Mouse (Mus musculus) ES-Bruce4 (cell line): ENCODE measurements at regions not wholly inside any gene's neighbourhood (a gene's known extent, or its start where the extent isn't known, plus 50 kb on each side); places are given as distances from the start of the nearest gene placed in this dataset.

Source experiments
- H3K27ac ChIP-seq: 2 replicates; pipeline ENCODE4 v1.5.1; 2012; ENCODE audit warnings: low read length, inconsistent platforms; ENCODE audit not compliant: insufficient read depth
- H3K27me3 ChIP-seq: 2 replicates; pipeline ENCODE4 v1.6.1; 2012; ENCODE audit warnings: mild to moderate bottlenecking, low read length, inconsistent platforms; ENCODE audit not compliant: control insufficient read depth, poor library complexity, insufficient read depth, severe bottlenecking
- H3K36me3 ChIP-seq: 2 replicates; pipeline ENCODE4 v1.6.1; 2012; ENCODE audit warnings: inconsistent platforms, mild to moderate bottlenecking, low read length, moderate library complexity; ENCODE audit not compliant: control insufficient read depth, poor library complexity, insufficient read depth, severe bottlenecking
- H3K4me1 ChIP-seq: one replicate; pipeline ENCODE4 v1.8.1; 2011; ENCODE audit warnings: low read length; ENCODE audit not compliant: control insufficient read depth, insufficient read depth
- H3K4me3 ChIP-seq: 2 replicates; pipeline ENCODE4 v1.5.1; 2011; ENCODE audit warnings: low read depth, mild to moderate bottlenecking, low read length
- H3K9ac ChIP-seq: 2 replicates; pipeline ENCODE4 v1.6.1; 2012; ENCODE audit warnings: low read depth, mild to moderate bottlenecking, inconsistent platforms; ENCODE audit not compliant: poor library complexity, severe bottlenecking
- H3K9me3 ChIP-seq: replicated peaks from 2 replicates; pipeline ENCODE4 v1.6.1; 2012; ENCODE audit warnings: mild to moderate bottlenecking, low read length, inconsistent platforms; ENCODE audit not compliant: control insufficient read depth, poor library complexity, insufficient read depth, severe bottlenecking
- CTCF ChIP-seq: IDR thresholded peaks from one replicate; pipeline ENCODE4 v1.8.1; 2011; ENCODE audit warnings: low read depth, low read length
- EP300 ChIP-seq: IDR thresholded peaks from 2 replicates; pipeline ENCODE4 v1.6.1; 2011; ENCODE audit warnings: low read depth, low read length; ENCODE audit not compliant: insufficient read depth
- POLR2A ChIP-seq: IDR thresholded peaks from one replicate; pipeline ENCODE4 v1.8.1; 2011; ENCODE audit warnings: low read length; ENCODE audit not compliant: insufficient read depth

GRCm38 (mm10) chr11:24402127-24402526 is 324.3 kb downstream of the Bcl11a start:
- H3K4me3 ChIP-seq = no peak overlapping the region
- no peak overlapping the region for H3K9ac ChIP-seq
- no peaks in the 10 kb centered on the region for H3K27me3 ChIP-seq

DNA sequence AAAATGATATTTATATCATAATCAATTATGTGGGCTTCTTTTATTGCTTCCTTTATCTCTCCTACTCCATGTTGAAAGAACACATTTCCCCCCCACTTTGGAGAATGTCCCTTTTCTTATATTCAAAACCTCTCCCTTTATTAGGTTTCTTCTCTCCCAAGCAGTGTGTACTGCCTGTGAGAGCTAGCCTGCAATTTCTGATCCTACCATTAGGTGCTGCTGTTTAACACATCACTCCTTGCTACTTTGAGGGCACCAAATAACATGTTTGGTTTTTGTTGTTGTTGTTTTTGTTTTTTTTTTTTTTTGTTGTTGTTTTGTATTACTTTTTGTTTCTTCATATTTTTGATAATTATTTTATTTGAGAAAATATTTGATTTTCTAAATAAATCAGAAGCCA is 336.9 kb downstream of the Bcl11a start:
- Histone ChIP-seq H3K27ac (no peak overlapping the region), H3K4me1 (no peaks in the 10 kb centered on the region), H3K4me3 (no peak overlapping the region), H3K9ac (no peak overlapping the region), H3K36me3 (no peaks in the 10 kb centered on the region), H3K9me3 (no peaks in the 10 kb centered on the region), H3K27me3 (no peaks in the 10 kb centered on the region; the same call in 1 of the 2 replicates)
- TF ChIP-seq EP300 = no peak
- TF ChIP-seq CTCF = no peak

More at GRCm38 (mm10) chr11:24402127-24402526, 324.3 kb downstream of the Bcl11a start:
- Histone ChIP-seq H3K9me3 (no peaks in the 10 kb centered on the region), H3K36me3 (no peaks in the 10 kb centered on the region), H3K4me1 (no peaks in the 10 kb centered on the region), H3K27ac (no peak overlapping the region)
- TF ChIP-seq CTCF (no peak), EP300 (no peak), POLR2A (no peak)

GRCm38 (mm10) chr11:24422066-24422775 is 344.4 kb downstream of the Bcl11a start:
- H3K4me1 ChIP-seq = no peaks in the 10 kb centered on the region
- no peak overlapping the region for H3K9ac ChIP-seq
- TF ChIP-seq EP300 (no peak), POLR2A (no peak), CTCF (no peak)
- no peak overlapping the region for H3K4me3 ChIP-seq
- no peaks in the 10 kb centered on the region; the same call in 1 of the 2 replicates for H3K27me3 ChIP-seq
- H3K27ac ChIP-seq = no peak overlapping the region
- H3K36me3 ChIP-seq = no peaks in the 10 kb centered on the region
- H3K9me3 ChIP-seq = no peaks in the 10 kb centered on the region; the same call in 1 of the 2 replicates

- Histone ChIP-seq H3K9ac (no peak overlapping the region), H3K9me3 (no peaks in the 10 kb centered on the region; the same call in 1 of the 2 replicates), H3K4me1 (no peaks in the 10 kb centered on the region), H3K36me3 (no peaks in the 10 kb centered on the region), H3K27ac (no peak overlapping the region), H3K27me3 (no peaks in the 10 kb centered on the region; the same call in 1 of the 2 replicates), H3K4me3 (no peak overlapping the region)
- TF ChIP-seq CTCF = no peak
- no peak for TF ChIP-seq POLR2A
- no peak for TF ChIP-seq EP300
These were observed 345.4 kb downstream of the Bcl11a start for GRCm38 (mm10) chr11:24423278-24423677.

DNA sequence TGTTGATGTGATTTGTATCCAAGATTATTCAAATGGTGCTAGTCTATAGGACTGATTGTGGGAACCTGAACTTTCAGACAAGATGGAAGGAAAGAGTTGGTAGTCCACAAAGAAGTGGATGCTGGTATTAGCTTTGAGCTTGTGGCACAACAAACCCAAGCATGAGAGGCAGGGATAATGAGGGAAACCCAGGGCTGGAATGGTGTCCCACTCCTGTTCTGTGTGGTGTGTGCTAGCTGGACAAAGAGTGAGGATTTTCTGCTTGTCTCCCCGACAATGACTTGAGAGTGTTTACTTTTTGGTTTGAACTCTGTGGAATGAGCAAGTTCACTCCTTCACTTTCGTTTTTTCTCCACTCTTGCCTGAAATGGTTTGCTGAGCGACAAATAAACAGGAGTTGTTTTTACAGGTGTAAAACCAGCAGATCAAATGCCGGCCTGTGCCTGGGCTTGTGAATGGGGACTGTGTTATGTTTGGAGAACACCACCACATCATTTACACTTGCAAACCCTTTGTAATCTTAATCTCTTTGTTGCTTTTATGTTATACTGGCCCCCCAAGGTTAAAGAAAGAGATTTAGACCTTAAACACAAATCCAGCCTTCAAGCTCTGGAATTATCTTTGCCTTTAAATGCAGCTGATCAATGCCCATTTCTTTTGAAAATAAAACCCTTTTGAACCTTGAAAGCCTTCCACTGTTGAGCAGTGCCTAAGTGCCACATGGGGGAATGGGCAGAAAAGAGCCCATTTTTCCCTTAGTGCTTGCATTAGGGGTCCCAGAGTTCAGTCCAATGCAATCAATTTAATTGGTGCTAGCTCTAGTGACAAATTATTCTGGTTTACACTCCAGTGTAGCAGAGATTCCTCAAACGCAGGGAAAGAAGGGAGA is 349.4 kb downstream of the Bcl11a start:
- no peaks in the 10 kb centered on the region for H3K27me3 ChIP-seq
- no peak overlapping the region for H3K27ac ChIP-seq
- H3K36me3 ChIP-seq = no peaks in the 10 kb centered on the region
- no peak overlapping the region for H3K9ac ChIP-seq
- TF ChIP-seq EP300 (no peak), CTCF (no peak), POLR2A (no peak)
- no peaks in the 10 kb centered on the region for H3K4me1 ChIP-seq
- H3K9me3 ChIP-seq = no peaks in the 10 kb centered on the region; the same call in 1 of the 2 replicates
- no peak overlapping the region for H3K4me3 ChIP-seq

DNA sequence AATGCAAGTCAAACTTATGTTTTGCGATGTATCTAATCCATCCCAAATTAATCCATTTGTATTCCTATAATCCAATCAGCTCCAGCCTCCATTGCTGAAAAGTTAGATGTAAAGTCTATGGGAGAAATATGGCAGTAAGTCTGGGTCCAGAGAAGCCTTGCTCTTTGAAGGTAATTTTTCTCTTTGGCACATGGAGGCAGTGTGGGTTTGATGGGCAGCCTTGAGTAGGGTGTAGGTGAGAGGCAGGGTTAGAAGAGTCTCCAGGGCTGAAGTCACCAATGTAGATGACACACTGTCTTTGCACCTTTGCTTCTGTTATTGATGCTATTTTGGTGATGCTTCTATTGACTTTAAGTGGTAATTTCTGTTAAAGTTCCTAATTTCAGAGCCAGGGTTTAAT is 370.8 kb downstream of the Bcl11a start:
- Histone ChIP-seq H3K27me3 (no peaks in the 10 kb centered on the region), H3K27ac (no peak overlapping the region), H3K36me3 (no peaks in the 10 kb centered on the region), H3K9me3 (peaks cover 10% of the 10 kb centered on the region), H3K9ac (no peak overlapping the region), H3K4me1 (no peaks in the 10 kb centered on the region), H3K4me3 (no peak overlapping the region)
- TF ChIP-seq EP300 (no peak), POLR2A (no peak), CTCF (no peak)
